Comparison of ENCODE assay signal across 8 mouse cellular contexts in the genomic region with DNA sequence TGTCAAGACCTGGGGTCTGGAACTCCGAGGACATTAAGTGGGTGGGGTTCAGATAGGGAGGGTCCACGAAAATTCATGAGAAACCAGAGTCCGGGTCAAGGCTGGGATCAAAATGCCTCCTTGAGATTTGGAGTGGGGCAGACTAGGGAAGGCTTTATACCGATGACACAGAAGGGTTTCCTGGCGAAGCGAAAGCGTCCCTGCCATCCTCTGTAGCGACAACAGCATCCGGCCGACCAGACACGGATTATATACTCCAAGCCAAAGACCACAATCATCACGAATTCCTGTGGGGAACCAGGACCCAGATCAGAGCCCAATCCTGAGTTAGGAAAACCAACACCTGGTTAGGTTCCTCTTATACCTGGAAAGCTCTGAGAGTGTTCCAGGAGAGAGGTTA. TPM values are rescaled to one million over a fixed set of nuclear protein-coding genes. Genes with fewer than 3 reads are reported as not detected.
DNase-seq lines count a peak whose midpoint lies in the region; ATAC-seq and TF ChIP-seq lines count a peak whose summit lies in the region.

No protein-coding gene starts in this region.

- H3K9me3 ChIP-seq in lung, embryonic 14.5 days (ENCODE audit: low read depth, low read length) = no peaks in the 10 kb centered on the region
- no peaks in the 10 kb centered on the region for H3K9me3 ChIP-seq in forebrain, embryonic 12.5 days
- H3K9me3 ChIP-seq in limb, embryonic 11.5 days (ENCODE audit: control insufficient read depth, low read length) = no peaks in the 10 kb centered on the region
- H3K9me3 ChIP-seq in neural tube, embryonic 15.5 days (replicated peaks) = no peaks in the 10 kb centered on the region

- 0 out of 2 replicates have a peak, but pooled peaks have one; percentile 5 for ATAC-seq in lung, embryonic 14.5 days (ENCODE audit: insufficient read depth)
- no peak for ATAC-seq in forebrain, embryonic 12.5 days (ENCODE audit: low FRiP score)
- 0 out of 2 replicates have a peak, but pooled peaks have one; percentile 0 for ATAC-seq in limb, embryonic 11.5 days (ENCODE audit: insufficient number of reproducible peaks, low FRiP score, low TSS enrichment, low read depth)
- ATAC-seq in neural tube, embryonic 15.5 days (ENCODE audit: low FRiP score) = no peak

- H3K36me3 ChIP-seq in lung, embryonic 14.5 days (ENCODE audit: insufficient read depth) = no peaks in the 10 kb centered on the region
- H3K36me3 ChIP-seq in forebrain, embryonic 12.5 days (replicated peaks) = no peaks in the 10 kb centered on the region
- H3K36me3 ChIP-seq in limb, embryonic 11.5 days (ENCODE audit: control insufficient read depth, insufficient read depth, low read length) = no peaks in the 10 kb centered on the region
- no peaks in the 10 kb centered on the region for H3K36me3 ChIP-seq in neural tube, embryonic 15.5 days

- H3K4me3 ChIP-seq in lung, embryonic 14.5 days (ENCODE audit: low read depth, low read length) = peak overlapping the region; percentile 33
- peak overlapping the region; percentile 37 for H3K4me3 ChIP-seq in forebrain, embryonic 12.5 days (replicated peaks)
- peak overlapping the region; percentile 31 for H3K4me3 ChIP-seq in limb, embryonic 11.5 days (ENCODE audit: low read depth, low read length)
- H3K4me3 ChIP-seq in neural tube, embryonic 15.5 days (replicated peaks) = peak overlapping the region; percentile 42
- H3K4me3 ChIP-seq in cerebellum, adult 2 months (replicated peaks; ENCODE audit: insufficient read depth, low read depth, low read length) = no peak overlapping the region

- TF ChIP-seq CTCF in lung, embryonic 14.5 days (IDR thresholded peaks at IDR 0.05; ENCODE audit: low read depth) = no peak
- TF ChIP-seq CTCF in cerebellum, adult 2 months (IDR thresholded peaks at IDR 0.05; ENCODE audit: borderline replicate concordance, insufficient read depth, low read depth, low read length) = no peak

- peak overlapping the region; percentile 73 for H3K4me2 ChIP-seq in lung, embryonic 14.5 days
- peak overlapping the region; percentile 65 for H3K4me2 ChIP-seq in forebrain, embryonic 12.5 days
- H3K4me2 ChIP-seq in limb, embryonic 11.5 days (ENCODE audit: low read depth, severe bottlenecking) = peak overlapping the region; percentile 67
- H3K4me2 ChIP-seq in neural tube, embryonic 15.5 days = peak overlapping the region; percentile 74

- no peak for DNase-seq in lung, embryonic 14.5 days
- DNase-seq in lung, postnatal 4 days = no peak
- no peak for DNase-seq in limb, embryonic 11.5 days (ENCODE audit: low spot score)
- DNase-seq in frontal cortex, postnatal 25 days (ENCODE audit: low spot score in 2 of 2) = no peak
- DNase-seq in Muller cell, postnatal 12 days (ENCODE audit: inconsistent ontology term) = no peak
- DNase-seq in cerebellum, adult 2 months = no peak

- WGBS in lung, embryonic 14.5 days = 14% methylated on average over 12 of the region's 12 CpGs
- 24% methylated on average over 12 of the region's 12 CpGs for WGBS in forebrain, embryonic 12.5 days
- WGBS in limb, embryonic 11.5 days = 21% methylated on average over 12 of the region's 12 CpGs
- 27% methylated on average over 12 of the region's 12 CpGs for WGBS in neural tube, embryonic 15.5 days
- 51% methylated on average over 12 of the region's 12 CpGs for WGBS in cerebellum, adult 2 months

- TF ChIP-seq POLR2A in cerebellum, adult 2 months (IDR thresholded peaks at IDR 0.05; ENCODE audit: borderline replicate concordance, insufficient read depth, low read length) = no peak

- peaks cover 6% of the 10 kb centered on the region; the same call in 1 of the 2 replicates for H3K4me1 ChIP-seq in lung, embryonic 14.5 days (ENCODE audit: insufficient read depth)
- H3K4me1 ChIP-seq in forebrain, embryonic 12.5 days = peaks cover 20% of the 10 kb centered on the region
- H3K4me1 ChIP-seq in limb, embryonic 11.5 days (ENCODE audit: control insufficient read depth, insufficient read depth, low read length) = peaks cover 16% of the 10 kb centered on the region
- peaks cover 30% of the 10 kb centered on the region for H3K4me1 ChIP-seq in neural tube, embryonic 15.5 days
- H3K4me1 ChIP-seq in cerebellum, adult 2 months (ENCODE audit: control insufficient read depth, insufficient read depth, low read length) = peaks cover 11% of the 10 kb centered on the region

- H3K9ac ChIP-seq in lung, embryonic 14.5 days = no peak overlapping the region
- no peak overlapping the region for H3K9ac ChIP-seq in forebrain, embryonic 12.5 days
- H3K9ac ChIP-seq in limb, embryonic 11.5 days (ENCODE audit: low read length) = peak overlapping the region; percentile 49; the same call in 1 of the 2 replicates
- peak overlapping the region; percentile 38 for H3K9ac ChIP-seq in neural tube, embryonic 15.5 days (replicated peaks)

- H3K27me3 ChIP-seq in lung, embryonic 14.5 days (ENCODE audit: insufficient read depth, low read length) = peaks cover 13% of the 10 kb centered on the region; the same call in 1 of the 2 replicates
- H3K27me3 ChIP-seq in forebrain, embryonic 12.5 days = peaks cover 32% of the 10 kb centered on the region
- 0 out of 2 replicates have a peak, but pooled peaks cover 2% of the 10 kb centered on the region for H3K27me3 ChIP-seq in limb, embryonic 11.5 days (ENCODE audit: control insufficient read depth, insufficient read depth, low read length)
- H3K27me3 ChIP-seq in neural tube, embryonic 15.5 days (replicated peaks) = peaks cover 9% of the 10 kb centered on the region; the same call in 1 of the 2 replicates
- no peaks in the 10 kb centered on the region for H3K27me3 ChIP-seq in cerebellum, adult 2 months (ENCODE audit: control insufficient read depth, insufficient read depth, low read length)

- no peak overlapping the region for H3K27ac ChIP-seq in lung, embryonic 14.5 days (ENCODE audit: low read depth)
- H3K27ac ChIP-seq in forebrain, embryonic 12.5 days = no peak overlapping the region
- no peak overlapping the region for H3K27ac ChIP-seq in limb, embryonic 11.5 days (replicated peaks; ENCODE audit: low read depth, low read length)
- H3K27ac ChIP-seq in neural tube, embryonic 15.5 days (replicated peaks) = no peak overlapping the region
- H3K27ac ChIP-seq in cerebellum, adult 2 months (ENCODE audit: insufficient read depth, low read length) = no peak overlapping the region

RNA-seq across cellular contexts. Expression of a gene that starts 31.6 kb away (rescaled TPM):
- 3.7 and 4.5 TPM in 2 replicates for polyA plus RNA-seq in lung, embryonic 14.5 days (2014; fragmentation: Nextera tagmentation; extraction: Ambion mirVana)
- 3.1 and 3.5 TPM in 2 replicates for polyA plus RNA-seq in forebrain, embryonic 12.5 days (2016; fragmentation: Nextera tagmentation; extraction: Ambion mirVana)
- 5.1 and 6.1 TPM in 2 replicates for polyA plus RNA-seq in limb, embryonic 11.5 days (2014; fragmentation: Nextera tagmentation; extraction: Ambion mirVana)
- polyA plus RNA-seq in neural tube, embryonic 15.5 days (2015; fragmentation: Nextera tagmentation; extraction: Ambion mirVana) = 5.8 and 6.7 TPM in 2 replicates
- polyA plus RNA-seq in cerebellum, adult 2 months (2012; rRNA removed) = 12.4 and 15.2 TPM in 2 replicates

RNA-seq across cellular contexts. Expression of a gene that starts 50.4 kb away (rescaled TPM):
- polyA plus RNA-seq in lung, embryonic 14.5 days (2014; fragmentation: Nextera tagmentation; extraction: Ambion mirVana) = 1.6 and 2.3 TPM in 2 replicates
- polyA plus RNA-seq in forebrain, embryonic 12.5 days (2016; fragmentation: Nextera tagmentation; extraction: Ambion mirVana) = 4.2 and 4.8 TPM in 2 replicates
- 5.9 and 7.3 TPM in 2 replicates for polyA plus RNA-seq in limb, embryonic 11.5 days (2014; fragmentation: Nextera tagmentation; extraction: Ambion mirVana)
- polyA plus RNA-seq in neural tube, embryonic 15.5 days (2015; fragmentation: Nextera tagmentation; extraction: Ambion mirVana) = 1.4 and 2.1 TPM in 2 replicates
- polyA plus RNA-seq in cerebellum, adult 2 months (2012; rRNA removed) = 9.3 and 12.5 TPM in 2 replicates

Comparison
In these comparisons a context has a peak if more than half of its experiments do, and no peak if none do; other contexts are left out.
1. ATAC-seq: peak in lung, embryonic 14.5 days (single experiment) and limb, embryonic 11.5 days (single experiment); none in forebrain, embryonic 12.5 days (single experiment) and neural tube, embryonic 15.5 days (single experiment).
2. H3K9ac ChIP-seq: peak in limb, embryonic 11.5 days (single experiment) and neural tube, embryonic 15.5 days (single experiment); none in lung, embryonic 14.5 days (single experiment) and forebrain, embryonic 12.5 days (single experiment).
3. Peak in every context shown above with its lines, with median percentiles within 50 percentile points of each other: H3K4me2 ChIP-seq.